Mouse (Mus musculus) stomach, postnatal 0 days (tissue): Measurements from ENCODE around the gene Jun.

ENCODE experiments used
- CTCF ChIP-seq: IDR thresholded peaks from 2 replicates; pipeline ENCODE4 v1.5.1; 2016; ENCODE audit warnings: antibody characterized with exemption, low read depth, mild to moderate bottlenecking, moderate library complexity
- EP300 ChIP-seq: optimal IDR thresholded peaks from 2 replicates; pipeline ENCODE3; 2016; ENCODE audit warnings: antibody characterized with exemption

GRCm38 (mm10) chr4:95073214-95073750 lies 21.3 kb upstream of the Jun start:
- TF ChIP-seq CTCF (no peak), EP300 (no peak)
